Mouse (Mus musculus): ENCODE measurements around the gene Gstp2. TPM values are rescaled to one million over a fixed set of nuclear protein-coding genes. Genes with fewer than 3 reads are reported as not detected.
A peak's percentile ranks its signal among the peaks of the same experiment; 100 is the strongest.
"Not testable (repeated sequence)": the region's sequence is repeated elsewhere in the genome, so short reads cannot be mapped to it uniquely, and the experiment has no call there.

Gstp2 gene
- polyA plus RNA-seq, 1 experiment from 2014 or later: 5.5 TPM

GRCm38 (mm10) chr19:4037788-4038232, 8.0 kb downstream of the Gstp2 start, which contains the start of gene Gstp1:
Gstp1 (minus strand) TSS chr19:4037985.
- H3K9me3 ChIP-seq (ENCODE audit: control insufficient read depth, low read length): no peaks in the 10 kb centered on the region
- H3K9ac ChIP-seq (ENCODE audit: low read depth, low read length): peak within 1 kb of the TSS; percentile 88
- peak; percentile 87 for ATAC-seq (replicated peaks; ENCODE audit: low FRiP score)
- no peaks in the 10 kb centered on the region for H3K27me3 ChIP-seq (replicated peaks; ENCODE audit: control insufficient read depth, insufficient read depth, low read length)
- peaks cover 13% of the 10 kb centered on the region; the same call in 1 of the 2 replicates for H3K4me1 ChIP-seq (replicated peaks; ENCODE audit: control insufficient read depth, insufficient read depth, low read length)
- 0% methylated on average over 26 of the region's 26 CpGs for WGBS
- H3K4me2 ChIP-seq: peak within 1 kb of the TSS; percentile 77
- peak within 1 kb of the TSS; percentile 73 for H3K4me3 ChIP-seq (ENCODE audit: low read depth, low read length)
- no peaks in the 10 kb centered on the region for H3K36me3 ChIP-seq (ENCODE audit: control insufficient read depth, insufficient read depth, low read length)
- H3K27ac ChIP-seq (ENCODE audit: low read depth, low read length): peak within 1 kb of the TSS; percentile 84
- DNase-seq (ENCODE audit: low spot score): peak; percentile 88

- not testable (repeated sequence) for ATAC-seq (replicated peaks; ENCODE audit: low FRiP score); H3K9me3 ChIP-seq (ENCODE audit: control insufficient read depth, low read length); DNase-seq (ENCODE audit: low spot score); H3K36me3 ChIP-seq (ENCODE audit: control insufficient read depth, insufficient read depth, low read length); H3K27me3 ChIP-seq (replicated peaks; ENCODE audit: control insufficient read depth, insufficient read depth, low read length)
- Histone ChIP-seq H3K4me2 (peak overlapping the region; percentile 77), H3K4me1 (replicated peaks; ENCODE audit: control insufficient read depth, insufficient read depth, low read length) (peaks cover 18% of the 10 kb centered on the region; the same call in 1 of the 2 replicates), H3K27ac (ENCODE audit: low read depth, low read length) (peak overlapping the region; percentile 84), H3K4me3 (ENCODE audit: low read depth, low read length) (peak overlapping the region; percentile 73), H3K9ac (ENCODE audit: low read depth, low read length) (peak overlapping the region; percentile 88)
- WGBS: 28% methylated on average over 7 of the region's 8 CpGs
These were observed 8.6 kb downstream of the Gstp2 start for GRCm38 (mm10) chr19:4037154-4037787.

GRCm38 (mm10) chr19:4036327-4037045, 9.3 kb downstream of the Gstp2 start:
- Histone ChIP-seq H3K9me3 (ENCODE audit: control insufficient read depth, low read length) (no peaks in the 10 kb centered on the region), H3K36me3 (ENCODE audit: control insufficient read depth, insufficient read depth, low read length) (no peaks in the 10 kb centered on the region), H3K27ac (ENCODE audit: low read depth, low read length) (no peak overlapping the region; the same call in 1 of the 2 replicates), H3K4me2 (peak overlapping the region; percentile 60), H3K4me3 (ENCODE audit: low read depth, low read length) (peak overlapping the region; percentile 13), H3K27me3 (replicated peaks; ENCODE audit: control insufficient read depth, insufficient read depth, low read length) (no peaks in the 10 kb centered on the region), H3K9ac (ENCODE audit: low read depth, low read length) (peak overlapping the region; percentile 25; the same call in 1 of the 2 replicates), H3K4me1 (replicated peaks; ENCODE audit: control insufficient read depth, insufficient read depth, low read length) (peaks cover 18% of the 10 kb centered on the region; the same call in 1 of the 2 replicates)
- no peak for ATAC-seq (replicated peaks; ENCODE audit: low FRiP score)
- DNase-seq (ENCODE audit: low spot score): no peak
- WGBS: 69% methylated on average over 12 of the region's 12 CpGs

DNA sequence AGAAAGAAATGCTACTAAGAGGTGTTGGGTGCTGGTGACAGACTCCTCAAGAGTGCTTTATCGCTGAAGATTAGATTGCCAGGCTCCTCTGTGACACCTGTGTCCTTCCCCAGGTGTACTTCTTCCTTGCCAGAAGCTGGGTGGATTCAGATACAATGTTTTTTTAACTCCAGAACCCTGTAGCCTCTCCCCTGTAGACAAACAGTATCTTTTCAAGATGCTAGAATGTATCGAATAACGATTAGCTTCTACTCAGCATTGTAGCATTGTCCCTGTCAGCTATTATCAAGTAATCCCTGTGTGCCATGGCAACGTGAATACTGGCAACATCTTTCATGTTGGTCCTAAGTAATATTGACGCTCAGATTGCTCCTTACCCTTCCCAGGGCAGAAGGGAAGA, 12.1 kb downstream of the Gstp2 start:
- 63% methylated on average over 5 of the region's 5 CpGs for WGBS
- Histone ChIP-seq H3K4me1 (replicated peaks; ENCODE audit: control insufficient read depth, insufficient read depth, low read length) (peaks cover 18% of the 10 kb centered on the region; the same call in 1 of the 2 replicates), H3K9ac (ENCODE audit: low read depth, low read length) (no peak overlapping the region), H3K27me3 (replicated peaks; ENCODE audit: control insufficient read depth, insufficient read depth, low read length) (no peaks in the 10 kb centered on the region), H3K4me3 (ENCODE audit: low read depth, low read length) (no peak overlapping the region), H3K27ac (ENCODE audit: low read depth, low read length) (peak overlapping the region; percentile 25; the same call in 1 of the 2 replicates), H3K4me2 (no peak overlapping the region), H3K36me3 (ENCODE audit: control insufficient read depth, insufficient read depth, low read length) (no peaks in the 10 kb centered on the region), H3K9me3 (ENCODE audit: control insufficient read depth, low read length) (no peaks in the 10 kb centered on the region)
- no peak for DNase-seq (ENCODE audit: low spot score)
- ATAC-seq (replicated peaks; ENCODE audit: low FRiP score): no peak

DNA sequence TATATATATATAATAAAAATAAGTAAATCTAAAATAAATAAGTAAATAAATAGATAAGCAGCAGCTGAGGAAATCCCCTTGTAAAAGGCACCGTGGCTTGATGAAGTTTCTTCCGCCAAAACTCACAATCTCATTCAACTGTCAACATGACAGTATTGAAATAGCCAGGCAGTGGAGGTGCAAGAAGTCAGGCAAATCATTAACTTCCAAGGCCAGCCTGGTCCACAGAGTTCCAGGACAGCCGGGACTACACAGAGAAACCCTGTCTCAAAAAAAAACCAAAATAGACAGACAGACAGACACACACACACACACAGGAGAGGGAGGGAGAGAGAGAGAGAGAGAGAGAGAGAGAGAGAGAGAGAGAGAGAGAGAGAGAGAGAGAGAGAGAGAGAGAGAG, 12.5 kb downstream of the Gstp2 start:
- H3K27ac ChIP-seq (ENCODE audit: low read depth, low read length): peak overlapping the region; percentile 51; the same call in 1 of the 2 replicates
- H3K9ac ChIP-seq (ENCODE audit: low read depth, low read length): no peak overlapping the region
- DNase-seq (ENCODE audit: low spot score) (no peak), ATAC-seq (replicated peaks; ENCODE audit: low FRiP score) (no peak)
- no peaks in the 10 kb centered on the region for H3K27me3 ChIP-seq (replicated peaks; ENCODE audit: control insufficient read depth, insufficient read depth, low read length)
- H3K36me3 ChIP-seq (ENCODE audit: control insufficient read depth, insufficient read depth, low read length): no peaks in the 10 kb centered on the region
- no peaks in the 10 kb centered on the region for H3K9me3 ChIP-seq (ENCODE audit: control insufficient read depth, low read length)
- no peak overlapping the region for H3K4me2 ChIP-seq
- 79% methylated on average over 3 of the region's 3 CpGs for WGBS
- no peak overlapping the region for H3K4me3 ChIP-seq (ENCODE audit: low read depth, low read length)
- H3K4me1 ChIP-seq (replicated peaks; ENCODE audit: control insufficient read depth, insufficient read depth, low read length): peaks cover 17% of the 10 kb centered on the region; the same call in 1 of the 2 replicates

GRCm38 (mm10) chr19:4032668-4033067, 13.2 kb downstream of the Gstp2 start:
- Histone ChIP-seq H3K4me1 (replicated peaks; ENCODE audit: control insufficient read depth, insufficient read depth, low read length) (peaks cover 13% of the 10 kb centered on the region; the same call in 1 of the 2 replicates), H3K9me3 (ENCODE audit: control insufficient read depth, low read length) (no peaks in the 10 kb centered on the region), H3K4me2 (no peak overlapping the region), H3K4me3 (ENCODE audit: low read depth, low read length) (no peak overlapping the region), H3K36me3 (ENCODE audit: control insufficient read depth, insufficient read depth, low read length) (no peaks in the 10 kb centered on the region), H3K27ac (ENCODE audit: low read depth, low read length) (peak overlapping the region; percentile 51; the same call in 1 of the 2 replicates), H3K9ac (ENCODE audit: low read depth, low read length) (peak overlapping the region; percentile 9; the same call in 1 of the 2 replicates), H3K27me3 (replicated peaks; ENCODE audit: control insufficient read depth, insufficient read depth, low read length) (no peaks in the 10 kb centered on the region)
- ATAC-seq (replicated peaks; ENCODE audit: low FRiP score): no peak
- WGBS: 51% methylated on average over 7 of the region's 7 CpGs
- DNase-seq (ENCODE audit: low spot score): no peak

GRCm38 (mm10) chr19:4027576-4027975, 18.2 kb downstream of the Gstp2 start:
- Histone ChIP-seq H3K9me3 (ENCODE audit: control insufficient read depth, low read length) (peaks cover 7% of the 10 kb centered on the region), H3K27me3 (replicated peaks; ENCODE audit: control insufficient read depth, insufficient read depth, low read length) (no peaks in the 10 kb centered on the region), H3K4me3 (ENCODE audit: low read depth, low read length) (no peak overlapping the region), H3K36me3 (ENCODE audit: control insufficient read depth, insufficient read depth, low read length) (no peaks in the 10 kb centered on the region), H3K9ac (ENCODE audit: low read depth, low read length) (no peak overlapping the region), H3K4me2 (no peak overlapping the region), H3K27ac (ENCODE audit: low read depth, low read length) (no peak overlapping the region), H3K4me1 (replicated peaks; ENCODE audit: control insufficient read depth, insufficient read depth, low read length) (peaks cover 2% of the 10 kb centered on the region; the same call in 1 of the 2 replicates)
- no peak for ATAC-seq (replicated peaks; ENCODE audit: low FRiP score)
- no peak for DNase-seq (ENCODE audit: low spot score)

- Histone ChIP-seq H3K27ac (ENCODE audit: low read depth, low read length) (no peak overlapping the region), H3K36me3 (ENCODE audit: control insufficient read depth, insufficient read depth, low read length) (no peaks in the 10 kb centered on the region), H3K9me3 (ENCODE audit: control insufficient read depth, low read length) (peaks cover 7% of the 10 kb centered on the region), H3K27me3 (replicated peaks; ENCODE audit: control insufficient read depth, insufficient read depth, low read length) (no peaks in the 10 kb centered on the region), H3K4me2 (no peak overlapping the region), H3K4me1 (replicated peaks; ENCODE audit: control insufficient read depth, insufficient read depth, low read length) (peaks cover 5% of the 10 kb centered on the region; the same call in 1 of the 2 replicates), H3K4me3 (ENCODE audit: low read depth, low read length) (no peak overlapping the region), H3K9ac (ENCODE audit: low read depth, low read length) (no peak overlapping the region)
- ATAC-seq (replicated peaks; ENCODE audit: low FRiP score): no peak
- no peak for DNase-seq (ENCODE audit: low spot score)
- WGBS: 69% methylated on average over 7 of the region's 7 CpGs
These were observed 22.6 kb downstream of the Gstp2 start for GRCm38 (mm10) chr19:4023185-4023584.
